Comparison of ENCODE assay signal across 8 mouse cellular contexts in the genomic region with DNA sequence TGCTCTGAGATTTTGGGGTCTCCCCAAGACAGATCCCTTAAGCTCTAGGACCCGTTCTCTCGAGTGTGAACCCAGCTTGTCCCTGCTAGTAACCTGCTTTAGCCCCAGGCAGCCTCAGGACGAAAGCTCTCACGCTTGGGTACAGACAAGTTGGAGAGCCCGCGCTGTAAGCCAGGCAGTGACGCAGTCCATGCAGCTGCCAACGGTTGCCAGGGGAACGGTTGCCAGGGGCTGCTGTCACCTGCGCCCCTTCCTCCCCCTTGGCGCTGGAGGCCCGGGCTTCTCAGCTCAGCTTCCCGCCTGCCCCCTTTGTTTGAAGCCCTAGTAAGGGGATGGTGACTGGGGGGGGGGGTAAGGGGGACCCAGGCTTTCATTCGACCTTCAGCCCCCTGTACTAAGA. TPM values are rescaled to one million over a fixed set of nuclear protein-coding genes. Genes with fewer than 3 reads are reported as not detected.
DNase-seq lines count a peak whose midpoint lies in the region; ATAC-seq lines count a peak whose summit lies in the region.

No protein-coding gene starts in this region.

- H3K36me3 ChIP-seq in intestine, embryonic 14.5 days (ENCODE audit: control insufficient read depth, insufficient read depth, low read length) = no peaks in the 10 kb centered on the region
- H3K36me3 ChIP-seq in intestine, embryonic 16.5 days (ENCODE audit: control insufficient read depth, insufficient read depth, low read length) = no peaks in the 10 kb centered on the region
- no peaks in the 10 kb centered on the region for H3K36me3 ChIP-seq in heart, embryonic 14.5 days (ENCODE audit: control insufficient read depth, insufficient read depth, low read length)

- H3K27me3 ChIP-seq in intestine, embryonic 14.5 days (replicated peaks; ENCODE audit: control insufficient read depth, insufficient read depth, low read length) = no peaks in the 10 kb centered on the region
- H3K27me3 ChIP-seq in intestine, embryonic 16.5 days (replicated peaks; ENCODE audit: control insufficient read depth, insufficient read depth, low read length) = no peaks in the 10 kb centered on the region
- no peaks in the 10 kb centered on the region for H3K27me3 ChIP-seq in heart, embryonic 14.5 days (ENCODE audit: control insufficient read depth, insufficient read depth, low read length)

- no peak overlapping the region for H3K27ac ChIP-seq in intestine, embryonic 14.5 days (ENCODE audit: low read depth)
- H3K27ac ChIP-seq in intestine, embryonic 16.5 days (ENCODE audit: low read length) = no peak overlapping the region
- no peak overlapping the region for H3K27ac ChIP-seq in heart, embryonic 14.5 days (replicated peaks in 1 of 2; ENCODE audit: control insufficient read depth in 1 of 2, insufficient read depth in 1 of 2, low read depth in 2 of 2, low read length in 2 of 2)

- ATAC-seq in intestine, embryonic 14.5 days (replicated peaks; ENCODE audit: low FRiP score, low TSS enrichment, low read depth) = peak; percentile 64; the same call in 1 of the 2 replicates
- ATAC-seq in intestine, embryonic 16.5 days = no peak
- ATAC-seq in heart, embryonic 14.5 days (ENCODE audit: insufficient number of reproducible peaks, insufficient read depth, low FRiP score, low read depth) = 0 out of 2 replicates have a peak, but pooled peaks have one; percentile 17

- H3K9ac ChIP-seq in intestine, embryonic 14.5 days (ENCODE audit: low read length) = no peak overlapping the region
- no peak overlapping the region for H3K9ac ChIP-seq in intestine, embryonic 16.5 days (ENCODE audit: low read depth, low read length)
- peak overlapping the region; percentile 5; the same call in 1 of the 2 replicates for H3K9ac ChIP-seq in heart, embryonic 14.5 days (ENCODE audit: low read length)

- 4% methylated on average over 14 of the region's 14 CpGs for WGBS in intestine, embryonic 14.5 days
- WGBS in intestine, embryonic 16.5 days = 11% methylated on average over 14 of the region's 14 CpGs
- WGBS in heart, embryonic 14.5 days = 5% methylated on average over 14 of the region's 14 CpGs

- no peaks in the 10 kb centered on the region for H3K9me3 ChIP-seq in intestine, embryonic 14.5 days (ENCODE audit: control insufficient read depth, low read length)
- no peaks in the 10 kb centered on the region for H3K9me3 ChIP-seq in intestine, embryonic 16.5 days (ENCODE audit: control insufficient read depth, low read length)
- H3K9me3 ChIP-seq in heart, embryonic 14.5 days (ENCODE audit: control insufficient read depth, low read length) = no peaks in the 10 kb centered on the region

- no peak overlapping the region for H3K4me2 ChIP-seq in intestine, embryonic 14.5 days (ENCODE audit: low read length)
- H3K4me2 ChIP-seq in intestine, embryonic 16.5 days (ENCODE audit: low read depth, low read length) = no peak overlapping the region
- no peak overlapping the region for H3K4me2 ChIP-seq in heart, embryonic 14.5 days (ENCODE audit: low read length)

- 0 out of 2 replicates have a peak, but pooled peaks cover 15% of the 10 kb centered on the region for H3K4me1 ChIP-seq in intestine, embryonic 14.5 days (replicated peaks; ENCODE audit: control insufficient read depth, insufficient read depth, low read length)
- peaks cover 44% of the 10 kb centered on the region for H3K4me1 ChIP-seq in intestine, embryonic 16.5 days (ENCODE audit: control insufficient read depth, insufficient read depth, low read length)
- H3K4me1 ChIP-seq in heart, embryonic 14.5 days (ENCODE audit: control insufficient read depth in 2 of 2, insufficient read depth in 2 of 2, low read length in 2 of 2) = peaks cover 27 to 49% of the 10 kb centered on the region in 2 experiments

- DNase-seq in intestine, embryonic 14.5 days (ENCODE audit: low spot score) = peak; percentile 61
- peak; percentile 73 for DNase-seq in embryo, embryonic 11.5 days (ENCODE audit: low read depth, low spot score)
- DNase-seq in kidney, postnatal 4 days = peak; percentile 81 to 86
- peak; percentile 50 for DNase-seq in lung, postnatal 10 days
- DNase-seq in right cerebral cortex, postnatal 25 days = peak; percentile 81
- DNase-seq in spleen, adult 12 weeks (ENCODE audit: low spot score) = no peak

- no peak overlapping the region for H3K4me3 ChIP-seq in intestine, embryonic 14.5 days (ENCODE audit: low read depth, low read length)
- H3K4me3 ChIP-seq in intestine, embryonic 16.5 days (ENCODE audit: low read length) = no peak overlapping the region
- no peak overlapping the region for H3K4me3 ChIP-seq in heart, embryonic 14.5 days (ENCODE audit: control insufficient read depth in 1 of 2, insufficient read depth in 1 of 2, low read depth in 1 of 2, low read length in 2 of 2)

RNA-seq across cellular contexts. Expression of a gene that starts 19.5 kb away (rescaled TPM):
- polyA plus RNA-seq in intestine, embryonic 14.5 days (2014; fragmentation: Nextera tagmentation; extraction: Ambion mirVana) = 23.6 and 26.5 TPM in 2 replicates
- polyA plus RNA-seq in intestine, embryonic 16.5 days (2015; fragmentation: Nextera tagmentation; extraction: Ambion mirVana) = 24.4 and 26.8 TPM in 2 replicates
- 2.7 and 2.9 TPM in 2 replicates for polyA plus RNA-seq in heart, embryonic 14.5 days (2014; fragmentation: Nextera tagmentation; extraction: Ambion mirVana)

RNA-seq across cellular contexts. Expression of a gene that starts 23.5 kb away (rescaled TPM):
- 3.2 and 3.6 TPM in 2 replicates for polyA plus RNA-seq in intestine, embryonic 14.5 days (2014; fragmentation: Nextera tagmentation; extraction: Ambion mirVana)
- 3.0 and 3.6 TPM in 2 replicates for polyA plus RNA-seq in intestine, embryonic 16.5 days (2015; fragmentation: Nextera tagmentation; extraction: Ambion mirVana)
- 3.4 and 3.7 TPM in 2 replicates for polyA plus RNA-seq in heart, embryonic 14.5 days (2014; fragmentation: Nextera tagmentation; extraction: Ambion mirVana)
